Mouse (Mus musculus) brain, embryonic 18.5 days (tissue): ENCODE data around the gene Gm47959.
"Not testable (repeated sequence)": the region's sequence is repeated elsewhere in the genome, so short reads cannot be mapped to it uniquely, and the experiment has no call there.

Source experiments
- DNase-seq: peaks from one replicate; pipeline ENCODE4 v3.0.0-alpha.2; 2012; ENCODE audit warnings: low read depth, low spot score

Gene Gm47959

DNA sequence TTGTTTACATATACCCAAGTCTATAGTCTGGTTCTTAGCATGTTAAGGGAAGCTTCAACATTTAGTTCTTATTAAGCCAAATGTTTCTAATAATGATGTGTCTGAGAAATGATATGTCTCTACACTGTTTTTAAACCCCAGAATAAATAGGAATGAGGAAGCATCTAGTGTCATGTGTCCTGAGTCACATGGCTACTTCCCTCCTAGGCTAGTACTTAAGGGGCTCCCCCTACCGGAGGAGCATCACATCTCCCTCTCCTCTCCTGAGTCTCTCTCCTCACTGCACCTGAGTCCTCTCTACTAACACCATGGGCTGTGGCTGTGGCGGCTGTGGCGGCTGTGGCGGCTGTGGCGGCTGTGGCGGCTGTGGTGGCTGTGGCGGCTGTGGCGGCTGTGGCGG, at the start of gene Gm47959:
TSS of gene Gm47959 (plus strand) at position 243 of the 400 bp plus-strand sequence.
- not testable (repeated sequence) for DNase-seq

DNA sequence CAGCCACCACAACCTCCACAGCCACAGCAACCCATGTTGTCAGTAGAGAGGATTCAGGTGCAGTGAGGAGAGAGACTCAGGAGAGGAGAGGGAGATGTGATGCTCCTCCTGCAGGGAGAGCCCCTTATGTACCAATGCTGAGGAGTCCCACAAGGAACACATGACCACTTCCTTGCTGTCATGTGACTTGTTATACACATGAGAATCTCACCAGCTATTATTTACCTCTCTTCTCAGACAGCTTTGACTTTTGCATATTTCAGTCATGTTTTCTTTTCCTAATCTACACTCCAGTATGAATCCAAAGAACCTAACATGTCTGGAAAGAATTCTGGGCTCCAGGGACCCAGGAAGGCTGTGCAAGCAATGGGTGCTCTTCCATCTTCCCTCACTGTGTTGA, 44.4 kb upstream of the Gm47959 start, which contains the start of gene Gm7544:
TSS of gene Gm7544 (minus strand) at position 101 of the 400 bp plus-strand sequence.
- not testable (repeated sequence) for DNase-seq

DNA sequence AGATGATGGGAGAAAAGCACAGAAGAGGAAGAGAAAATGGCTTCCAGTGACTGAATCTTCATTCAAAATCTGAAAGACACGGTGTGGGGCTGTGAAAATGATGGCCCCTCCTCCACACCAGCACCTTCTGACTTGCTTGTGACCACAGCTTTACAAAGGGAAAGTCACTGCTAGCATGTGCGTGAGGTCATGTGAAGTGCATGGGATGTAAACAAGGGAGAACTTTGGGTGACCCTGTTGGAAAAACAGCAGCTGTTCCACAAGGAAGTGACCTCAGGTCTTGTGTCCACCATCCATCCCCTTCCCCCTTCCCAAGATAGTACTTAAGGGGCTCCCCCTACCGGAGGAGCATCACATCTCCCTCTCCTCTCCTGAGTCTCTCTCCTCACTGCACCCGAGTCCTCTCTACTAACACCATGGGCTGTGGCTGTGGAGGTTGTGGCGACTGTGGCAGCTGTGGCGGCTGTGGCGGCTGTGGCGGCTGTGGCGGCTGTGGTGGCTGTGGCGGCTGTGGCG, 40.4 kb upstream of the Gm47959 start, which contains the start of gene Gm47955:
TSS of gene Gm47955 (plus strand) at position 417 of the 516 bp plus-strand sequence.
- DNase-seq: no peak

DNA sequence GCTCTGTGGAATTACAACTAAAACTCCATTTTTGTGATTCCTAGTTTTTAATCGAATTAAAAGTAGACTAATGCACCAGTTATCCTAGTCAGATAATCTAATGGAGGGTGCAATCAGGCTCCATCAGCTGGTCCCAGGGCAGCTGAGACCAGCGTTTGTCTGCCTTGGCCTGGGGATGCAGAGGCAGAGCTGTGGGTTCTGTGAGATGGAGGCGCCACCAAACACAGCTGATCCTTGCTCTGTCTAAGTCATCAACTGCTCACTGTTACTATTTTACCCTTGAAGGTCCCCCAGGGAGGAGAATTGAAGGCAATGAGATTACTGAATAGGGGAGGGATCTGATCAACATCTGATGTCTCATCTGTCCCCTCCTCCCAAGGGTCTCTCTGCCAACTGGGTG, 33.9 kb upstream of the Gm47959 start:
- DNase-seq: no peak

- no peak for DNase-seq
Measured at GRCm38 (mm10) chr1:82972046-82972445, 28.3 kb upstream of the Gm47959 start.

DNA sequence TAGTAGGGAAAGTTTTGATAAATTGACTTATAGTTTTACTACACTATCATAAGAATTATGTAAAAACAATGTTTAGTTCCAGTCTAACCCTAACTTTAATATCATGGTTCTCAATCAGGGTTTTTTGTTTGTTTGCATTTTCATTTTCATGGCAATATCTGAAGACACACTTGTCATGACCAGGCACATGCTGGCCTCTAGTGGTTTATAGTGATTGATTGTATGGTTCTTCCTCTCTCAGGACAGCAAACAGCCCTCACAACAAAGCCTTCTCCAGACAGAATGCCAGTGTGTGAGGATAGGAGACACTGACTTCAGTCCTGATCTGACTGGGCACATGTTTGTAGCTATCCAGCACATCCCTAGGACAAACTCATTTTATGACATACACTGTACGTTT, 27.1 kb upstream of the Gm47959 start:
- no peak for DNase-seq

DNA sequence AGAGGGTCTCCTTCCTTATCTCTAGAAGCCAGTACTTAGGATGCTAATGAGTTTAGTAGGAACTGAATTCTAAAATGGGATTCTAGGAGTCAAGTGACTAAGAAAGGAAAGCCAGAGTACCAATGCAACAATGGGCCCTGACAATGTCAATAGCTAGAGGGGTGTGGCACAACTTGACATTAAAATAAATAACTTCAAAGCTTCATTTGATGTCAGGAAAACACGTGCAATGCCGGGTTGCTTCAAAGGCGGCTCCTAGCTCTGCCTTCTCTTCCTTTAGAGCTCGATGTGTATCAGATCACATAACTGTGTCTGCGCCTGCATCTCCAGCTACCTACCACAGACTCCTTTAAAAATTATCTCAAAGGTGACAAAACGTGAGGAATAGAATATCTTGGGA, 26.4 kb upstream of the Gm47959 start:
- no peak for DNase-seq

DNA sequence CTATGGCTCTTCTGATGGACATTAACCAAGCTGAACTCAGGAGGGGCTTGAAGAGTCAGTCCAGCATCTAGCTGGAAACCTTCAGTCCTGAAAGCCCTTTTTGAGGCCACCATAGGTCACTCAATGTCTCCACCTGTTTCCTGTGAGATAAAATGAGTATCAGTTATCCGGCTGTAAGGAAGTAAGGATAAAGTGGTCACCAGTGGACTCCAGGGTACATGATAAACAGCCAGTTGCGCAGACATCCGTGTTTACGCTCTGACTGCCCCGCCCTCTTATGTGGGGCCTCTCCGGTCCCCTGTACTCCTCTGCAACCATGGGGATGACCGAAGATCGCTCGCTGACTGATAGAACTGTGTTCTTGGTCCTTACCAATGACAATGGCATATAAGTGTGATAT, 26.0 kb upstream of the Gm47959 start:
- DNase-seq: no peak

GRCm38 (mm10) chr1:82975750-82976149, 24.6 kb upstream of the Gm47959 start:
- DNase-seq: no peak

DNA sequence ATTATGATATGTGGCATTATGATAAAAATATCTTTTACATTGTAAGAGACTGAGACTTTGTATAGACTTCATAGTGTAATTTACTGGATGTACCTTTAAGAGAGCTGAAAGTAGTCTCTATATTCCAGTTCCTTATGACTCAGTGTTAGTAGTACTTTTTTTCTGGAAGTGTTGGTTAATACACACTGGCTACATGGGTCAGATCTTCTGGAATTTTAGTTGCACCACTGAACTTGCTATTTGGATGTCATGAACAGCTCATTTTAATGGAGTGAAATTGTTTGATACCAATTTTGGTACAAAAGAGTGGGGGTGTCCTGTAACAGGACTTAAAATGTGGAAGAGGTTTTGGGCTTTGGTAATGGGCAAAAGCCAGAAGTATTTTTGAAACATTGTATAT, 22.5 kb upstream of the Gm47959 start:
- DNase-seq: no peak

DNA sequence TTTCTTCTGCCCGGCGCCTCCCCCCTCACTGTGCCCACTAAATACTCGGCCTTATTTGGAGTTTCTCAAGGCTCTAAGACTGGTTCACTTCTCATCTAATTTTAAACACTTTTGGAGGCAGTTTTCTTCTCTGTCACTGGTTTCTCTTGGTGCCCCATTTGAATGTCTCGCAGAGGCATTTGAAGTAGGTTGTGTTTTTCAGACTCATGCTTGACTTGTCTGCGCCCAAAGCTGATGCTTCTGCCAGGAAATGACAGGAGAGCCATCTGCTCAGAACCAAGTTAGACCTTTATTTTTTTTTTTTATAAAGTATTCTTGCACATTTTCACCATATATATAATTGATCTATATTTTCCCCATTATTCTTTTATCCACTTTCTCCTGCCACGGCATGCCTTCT, 13.6 kb upstream of the Gm47959 start:
- no peak for DNase-seq

DNA sequence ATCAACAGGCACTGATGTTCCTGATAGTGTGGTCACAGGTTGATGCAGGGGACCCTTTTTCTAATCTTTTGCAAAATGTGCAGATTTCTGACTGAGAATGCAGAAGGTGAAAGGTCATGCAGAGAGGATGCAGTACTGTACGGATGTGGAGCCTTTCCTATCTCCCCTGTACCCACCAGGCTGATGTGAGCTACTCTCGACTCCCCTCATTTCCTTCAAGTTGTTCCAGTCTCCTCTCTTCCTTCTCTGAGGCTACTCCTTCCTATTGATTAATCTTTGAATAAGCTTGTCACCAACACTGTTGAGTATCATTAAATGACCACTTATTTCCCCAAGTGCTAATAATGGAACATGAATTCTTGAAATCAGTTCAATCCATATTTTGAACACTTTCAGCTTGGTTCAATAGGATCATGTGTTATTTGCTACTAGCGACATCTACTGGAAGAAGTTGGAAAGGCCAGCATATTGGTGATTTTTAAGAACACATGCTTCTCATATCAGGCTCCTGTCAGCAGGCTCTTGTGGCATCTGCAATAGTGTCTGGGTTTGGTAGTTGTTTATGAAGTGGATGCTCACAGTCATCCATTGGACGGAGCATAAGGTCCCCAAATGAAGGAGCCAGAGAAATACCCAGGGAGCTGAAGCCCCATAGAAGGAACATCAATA, 12.7 kb upstream of the Gm47959 start:
- peak; percentile 51 for DNase-seq

DNA sequence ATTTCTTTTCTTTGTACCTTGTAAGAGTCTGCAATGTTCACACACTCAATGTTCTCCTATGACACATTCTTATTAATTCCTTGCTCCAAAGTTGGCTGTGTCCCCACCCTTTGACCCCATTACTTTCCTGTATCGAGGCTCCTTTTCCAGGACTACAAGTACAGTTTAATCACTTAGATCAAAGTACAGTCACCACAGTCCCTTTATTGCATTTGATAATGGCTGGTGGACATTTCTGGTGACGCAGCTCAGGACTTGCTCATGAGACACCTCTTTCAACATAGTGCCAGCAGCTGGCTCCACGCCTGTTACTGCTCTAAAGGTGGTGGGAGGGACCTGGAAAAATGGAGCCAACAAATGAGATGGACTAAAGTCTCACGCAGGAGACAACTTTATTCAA, 9.3 kb upstream of the Gm47959 start:
- no peak for DNase-seq

DNA sequence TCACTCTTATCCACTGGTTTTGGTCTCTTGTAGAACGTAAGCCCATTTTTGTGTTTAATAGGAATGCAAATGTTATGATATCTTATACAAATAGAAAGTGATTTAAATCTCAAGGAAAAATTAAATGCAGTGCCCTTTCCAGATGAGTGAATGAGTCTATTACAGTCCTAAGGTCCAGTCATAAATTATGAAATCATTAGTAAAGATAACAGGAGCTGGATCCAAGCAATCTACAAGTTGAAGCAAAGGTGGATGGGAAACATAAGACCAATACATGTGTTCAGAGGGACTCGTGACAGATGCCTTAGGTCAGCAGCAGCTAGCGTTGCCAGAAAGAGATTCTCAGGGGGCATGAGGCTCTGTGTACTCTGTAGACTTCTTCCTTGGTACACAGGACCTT, 8.8 kb upstream of the Gm47959 start:
- DNase-seq: no peak

- no peak for DNase-seq
Measured at GRCm38 (mm10) chr1:82992093-82992492, 8.3 kb upstream of the Gm47959 start.

GRCm38 (mm10) chr1:82993947-82994346, 6.4 kb upstream of the Gm47959 start:
- no peak for DNase-seq

- no peak for DNase-seq
Measured at GRCm38 (mm10) chr1:83006218-83007179, 6.2 kb downstream of the Gm47959 start.

GRCm38 (mm10) chr1:83007471-83007870, 7.1 kb downstream of the Gm47959 start:
- DNase-seq: no peak

- no peak for DNase-seq
Measured at GRCm38 (mm10) chr1:83014477-83014876, 14.1 kb downstream of the Gm47959 start.

GRCm38 (mm10) chr1:83015329-83015879, 15.1 kb downstream of the Gm47959 start:
- no peak for DNase-seq

GRCm38 (mm10) chr1:83016556-83016955, 16.2 kb downstream of the Gm47959 start:
- DNase-seq: no peak

- no peak for DNase-seq
Measured at GRCm38 (mm10) chr1:83031950-83032349, 31.6 kb downstream of the Gm47959 start.
